Mouse (Mus musculus) forebrain, embryonic 11.5 days (tissue): ENCODE results near the gene Ift43. TPM values are rescaled to one million over a fixed set of nuclear protein-coding genes. Genes with fewer than 3 reads are reported as not detected.

ENCODE experiments used
- ATAC-seq: fragments of 200-750 bp; cut with Nextera tagmentation; replicated peaks from 2 replicates; pipeline ENCODE4 v1.8.0; 2017; ENCODE audit warnings: moderate TSS enrichment; ENCODE audit not compliant: low FRiP score
- DNase-seq: peaks from one replicate; pipeline ENCODE4 v3.0.0-alpha.2; 2017; ENCODE audit warnings: low spot score
- H3K27ac ChIP-seq: fragments of 300-500 bp; sonication (generic); 2 replicates; pipeline ENCODE4 v1.5.1; 2014; ENCODE audit warnings: low read depth, low read length
- H3K27me3 ChIP-seq: fragments of 300-500 bp; sonication (generic); 2 replicates; pipeline ENCODE4 v1.6.1; 2014; ENCODE audit warnings: mild to moderate bottlenecking, low read length, mixed read lengths; ENCODE audit not compliant: control insufficient read depth, insufficient read depth
- H3K36me3 ChIP-seq: fragments of 300-500 bp; sonication (generic); 2 replicates; pipeline ENCODE4 v1.6.1; 2014; ENCODE audit warnings: mild to moderate bottlenecking, low read length, moderate library complexity, mixed read lengths; ENCODE audit not compliant: control insufficient read depth, insufficient read depth
- H3K4me1 ChIP-seq: fragments of 300-500 bp; sonication (generic); replicated peaks from 2 replicates; pipeline ENCODE4 v1.6.1; 2014; ENCODE audit warnings: low read length, mixed read lengths; ENCODE audit not compliant: control insufficient read depth, insufficient read depth
- H3K4me2 ChIP-seq: fragments of 300-500 bp; sonication (generic); 2 replicates; pipeline ENCODE4 v1.6.1; 2014; ENCODE audit warnings: low read depth, mild to moderate bottlenecking, low read length, moderate library complexity, mixed read lengths; ENCODE audit not compliant: severe bottlenecking
- H3K4me3 ChIP-seq: fragments of 300-500 bp; sonication (generic); 2 replicates; pipeline ENCODE4 v1.5.1; 2014; ENCODE audit warnings: low read depth, low read length
- H3K9ac ChIP-seq: fragments of 300-500 bp; sonication (generic); 2 replicates; pipeline ENCODE4 v1.6.1; 2014; ENCODE audit warnings: low read length
- H3K9me3 ChIP-seq: fragments of 300-500 bp; sonication (generic); 2 replicates; pipeline ENCODE4 v1.6.1; 2016; ENCODE audit warnings: low read length, mixed read lengths; ENCODE audit not compliant: control insufficient read depth
- WGBS: fragments of 180-500 bp; shearing (Covaris S2); extraction: QIAGEN DNeasy Blood & Tissue Kit; methylation state at CpG from one replicate; pipeline ENCODE4 v1.1.7; 2014; 5-methylcytosine and 5-hydroxymethylcytosine counted together
- polyA plus RNA-seq: library from polyadenylated mRNA; unstranded; fragments of >200 nt; fragmentation: Nextera tagmentation; extraction: Ambion mirVana; gene quantifications from 2 replicates; pipeline ENCODE4 v1.2.1, GENCODE M21; 2014

Gene Ift43
- polyA plus RNA-seq, 1 experiment from 2014 or later: 80.9 TPM

DNA sequence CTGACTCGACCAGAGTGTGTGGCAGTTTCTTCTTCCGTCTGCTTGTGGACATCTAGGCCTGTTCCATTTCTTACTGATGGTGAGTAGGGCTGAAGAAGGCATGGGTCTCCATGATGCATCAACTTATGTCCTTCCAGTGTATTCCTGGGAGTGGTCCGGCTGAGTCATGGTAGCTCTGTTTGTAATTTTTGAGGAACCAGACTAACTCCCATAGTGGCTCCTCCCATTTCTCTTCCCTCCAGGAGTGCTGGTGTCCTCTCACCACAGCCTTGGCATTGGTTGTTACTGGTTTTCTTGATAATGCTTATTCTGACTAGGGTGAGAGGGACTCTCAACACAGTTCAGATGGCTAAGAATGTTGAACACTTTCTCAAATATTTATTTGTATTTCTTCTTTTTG is 63.9 kb downstream of the Ift43 start:
- Histone ChIP-seq H3K4me3 (no peak overlapping the region), H3K27me3 (no peaks in the 10 kb centered on the region), H3K9ac (no peak overlapping the region), H3K4me2 (no peak overlapping the region), H3K36me3 (no peaks in the 10 kb centered on the region), H3K9me3 (no peaks in the 10 kb centered on the region), H3K27ac (no peak overlapping the region), H3K4me1 (no peaks in the 10 kb centered on the region)
- no peak for ATAC-seq
- DNase-seq: no peak
- WGBS: 88% methylated on average over 3 of the region's 3 CpGs

- Histone ChIP-seq H3K9ac (no peak overlapping the region), H3K27me3 (no peaks in the 10 kb centered on the region)
- 88% methylated on average over 6 of the region's 6 CpGs for whole genome bisulfite sequencing
Measured at GRCm38 (mm10) chr12:86148271-86148670, 65.9 kb downstream of the Ift43 start.

DNA sequence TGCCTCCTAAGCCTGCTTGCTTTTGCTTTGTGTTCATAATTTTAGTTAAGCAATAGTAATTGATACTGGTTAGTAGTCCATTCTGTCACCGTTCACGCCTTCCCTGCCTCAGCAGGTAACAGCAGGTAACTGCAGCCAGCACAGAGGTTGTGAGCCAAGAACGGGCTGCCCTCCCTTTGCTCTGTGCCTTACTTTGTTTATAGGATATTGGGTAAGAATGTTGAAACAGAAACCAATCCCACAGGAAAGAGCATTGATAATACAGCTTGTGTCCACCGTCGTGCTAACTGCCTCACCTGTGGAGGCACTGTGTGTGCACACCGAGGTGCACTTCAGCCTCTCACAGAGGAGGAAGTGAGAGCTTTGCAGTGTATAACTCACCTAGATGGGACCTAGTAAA is 66.7 kb downstream of the Ift43 start:
- H3K4me3 ChIP-seq: no peak overlapping the region
- H3K9ac ChIP-seq: no peak overlapping the region
- no peaks in the 10 kb centered on the region for H3K36me3 ChIP-seq
- no peak for ATAC-seq
- no peak overlapping the region for H3K4me2 ChIP-seq
- 0 out of 2 replicates have a peak, but pooled peaks cover 3% of the 10 kb centered on the region for H3K4me1 ChIP-seq
- 91% methylated on average over 6 of the region's 6 CpGs for WGBS
- no peak overlapping the region for H3K27ac ChIP-seq
- H3K9me3 ChIP-seq: no peaks in the 10 kb centered on the region
- H3K27me3 ChIP-seq: no peaks in the 10 kb centered on the region
- DNase-seq: no peak

More at GRCm38 (mm10) chr12:86148271-86148670, 65.9 kb downstream of the Ift43 start:
- Histone ChIP-seq H3K9me3 (no peaks in the 10 kb centered on the region), H3K4me2 (no peak overlapping the region), H3K4me3 (no peak overlapping the region), H3K36me3 (no peaks in the 10 kb centered on the region), H3K27ac (no peak overlapping the region), H3K4me1 (0 out of 2 replicates have a peak, but pooled peaks cover 3% of the 10 kb centered on the region)
- no peak for ATAC-seq
- DNase-seq: no peak

- Histone ChIP-seq H3K4me1 (0 out of 2 replicates have a peak, but pooled peaks cover 3% of the 10 kb centered on the region), H3K36me3 (no peaks in the 10 kb centered on the region), H3K27me3 (no peaks in the 10 kb centered on the region), H3K9me3 (no peaks in the 10 kb centered on the region), H3K27ac (no peak overlapping the region), H3K9ac (no peak overlapping the region), H3K4me2 (no peak overlapping the region), H3K4me3 (no peak overlapping the region)
- no peak for DNase-seq
- no peak for ATAC-seq
- 83% methylated on average over 12 of the region's 12 CpGs for WGBS
Measured at GRCm38 (mm10) chr12:86151941-86152340, 69.6 kb downstream of the Ift43 start.

DNA sequence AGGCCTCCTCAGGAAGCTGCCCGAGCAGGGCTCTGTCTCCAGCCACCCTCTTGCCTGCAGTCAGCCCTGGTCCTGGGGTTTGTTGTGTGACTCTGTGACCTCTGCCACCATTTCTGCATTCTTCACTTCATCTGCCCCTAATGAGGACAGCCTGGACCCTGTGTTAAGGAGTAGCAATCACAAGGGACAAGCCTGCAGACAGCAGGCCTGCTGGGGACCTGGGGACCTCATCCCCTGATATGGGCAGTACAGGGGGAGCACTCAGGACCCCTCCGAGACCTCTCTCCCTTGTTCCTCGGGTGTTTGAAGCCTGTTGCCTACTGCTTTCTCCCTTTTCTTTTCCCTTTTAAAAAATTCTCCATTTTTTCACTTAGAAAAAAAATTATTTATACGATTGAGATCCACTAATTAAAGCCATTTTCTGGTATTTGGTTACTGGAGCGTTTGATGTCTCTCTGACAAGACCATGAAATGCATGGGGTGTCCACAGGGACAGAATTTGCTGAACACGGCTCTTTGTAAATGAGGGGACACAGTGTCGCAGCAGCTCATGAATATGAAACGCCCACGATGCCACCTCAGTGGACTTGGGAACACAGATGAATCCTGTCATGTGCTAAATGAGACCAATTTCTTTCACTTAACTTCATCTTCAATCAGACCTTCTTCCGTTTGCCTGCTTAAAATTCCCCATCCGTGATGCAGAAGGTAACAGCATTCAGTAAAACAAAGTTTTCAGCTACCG is 71.0 kb downstream of the Ift43 start:
- WGBS: 75% methylated on average over 12 of the region's 12 CpGs
- ATAC-seq: no peak

GRCm38 (mm10) chr12:86155176-86155575 is 72.8 kb downstream of the Ift43 start:
- Histone ChIP-seq H3K36me3 (no peaks in the 10 kb centered on the region), H3K9me3 (no peaks in the 10 kb centered on the region), H3K27ac (no peak overlapping the region), H3K27me3 (no peaks in the 10 kb centered on the region; the same call in 1 of the 2 replicates), H3K4me1 (peaks cover 5% of the 10 kb centered on the region; the same call in 1 of the 2 replicates), H3K9ac (no peak overlapping the region), H3K4me3 (no peak overlapping the region), H3K4me2 (no peak overlapping the region)
- DNase-seq (no peak), ATAC-seq (no peak)
- 87% methylated on average over 8 of the region's 8 CpGs for WGBS

More for the DNA sequence above, 71.0 kb downstream of the Ift43 start:
- Histone ChIP-seq H3K27ac (no peak overlapping the region), H3K27me3 (no peaks in the 10 kb centered on the region; the same call in 1 of the 2 replicates), H3K36me3 (no peaks in the 10 kb centered on the region), H3K4me3 (no peak overlapping the region), H3K4me2 (no peak overlapping the region), H3K4me1 (peaks cover 3% of the 10 kb centered on the region; the same call in 1 of the 2 replicates), H3K9ac (no peak overlapping the region), H3K9me3 (no peaks in the 10 kb centered on the region)
- DNase-seq: no peak

GRCm38 (mm10) chr12:86157166-86157565 is 74.8 kb downstream of the Ift43 start:
- no peak for DNase-seq
- H3K9ac ChIP-seq: no peak overlapping the region
- H3K36me3 ChIP-seq: peaks cover 3% of the 10 kb centered on the region; the same call in 1 of the 2 replicates
- H3K9me3 ChIP-seq: no peaks in the 10 kb centered on the region; the same call in 1 of the 2 replicates
- H3K27me3 ChIP-seq: peaks cover 4% of the 10 kb centered on the region
- H3K4me3 ChIP-seq: no peak overlapping the region
- H3K4me1 ChIP-seq: peaks cover 5% of the 10 kb centered on the region; the same call in 1 of the 2 replicates
- H3K4me2 ChIP-seq: no peak overlapping the region
- WGBS: 83% methylated on average over 8 of the region's 8 CpGs
- no peak overlapping the region for H3K27ac ChIP-seq
- ATAC-seq: no peak

GRCm38 (mm10) chr12:86157894-86158444 is 75.6 kb downstream of the Ift43 start:
- Histone ChIP-seq H3K9ac (no peak overlapping the region), H3K27ac (no peak overlapping the region), H3K27me3 (peaks cover 4% of the 10 kb centered on the region), H3K4me1 (peaks cover 8% of the 10 kb centered on the region), H3K36me3 (peaks cover 3% of the 10 kb centered on the region; the same call in 1 of the 2 replicates), H3K9me3 (no peaks in the 10 kb centered on the region; the same call in 1 of the 2 replicates), H3K4me3 (no peak overlapping the region), H3K4me2 (no peak overlapping the region)
- ATAC-seq (no peak), DNase-seq (no peak)
- WGBS: 38% methylated on average over 8 of the region's 8 CpGs
